Mouse (Mus musculus) olfactory bulb, adult 2 months (tissue): ENCODE measurements at regions not wholly inside any gene's neighbourhood (a gene's known extent, or its start where the extent isn't known, plus 50 kb on each side); places are given as distances from the start of the nearest gene placed in this dataset.

Source experiments
- CTCF ChIP-seq: fragments of 200-500 bp; IDR thresholded peaks from 2 replicates; pipeline ENCODE4 v1.5.1; 2012; ENCODE audit warnings: low read depth, mild to moderate bottlenecking, low read length, moderate library complexity; ENCODE audit not compliant: insufficient read depth
- POLR2A ChIP-seq: fragments of 200-500 bp; IDR thresholded peaks from 2 replicates; pipeline ENCODE4 v1.6.1; 2012; ENCODE audit warnings: mild to moderate bottlenecking, low read depth, low read length, moderate library complexity; ENCODE audit not compliant: insufficient read depth

GRCm38 (mm10) chr9:89813616-89814318, 75.5 kb upstream of the Ankrd34c start:
- no peak for TF ChIP-seq POLR2A
- no peak for TF ChIP-seq CTCF
